Mouse (Mus musculus): Measurements from ENCODE around the gene 4930432M17Rik. TPM values are rescaled to one million over a fixed set of nuclear protein-coding genes. Genes with fewer than 3 reads are reported as not detected.

Gene 4930432M17Rik
- total and polyA plus RNA-seq, 3 experiments, result not detected

- H3K36me3 ChIP-seq (replicated peaks in 1 of 2; ENCODE audit: control insufficient read depth in 1 of 2, insufficient read depth in 1 of 2, low read length in 1 of 2), result no peaks in the 10 kb centered on the region
Observed at GRCm38 (mm10) chr3:121699401-121699800, 28.8 kb downstream of the 4930432M17Rik start.

GRCm38 (mm10) chr3:121699849-121700248 lies 29.3 kb downstream of the 4930432M17Rik start:
- H3K4me3 ChIP-seq (replicated peaks in 1 of 3; ENCODE audit: low read depth in 2 of 3, low read length in 2 of 3, poor library complexity in 1 of 3), result no peak overlapping the region

More at GRCm38 (mm10) chr3:121699401-121699800, 28.8 kb downstream of the 4930432M17Rik start:
- H3K79me2 ChIP-seq (replicated peaks; ENCODE audit: control insufficient read depth, extremely low read depth, insufficient read depth, poor library complexity, severe bottlenecking), result no peaks in the 10 kb centered on the region
- dilution Hi-C loops (cut with MboI; ENCODE audit: extremely low pct_ligation_motif_present, extremely low pct_unique_long_range_greater_than_20kb, low sequenced_read_pairs), result no loop called here
- no peak overlapping the region for H3K27ac ChIP-seq (ENCODE audit: insufficient read depth, low read depth)
- no peak overlapping the region for H3K4me2 ChIP-seq (ENCODE audit: insufficient read depth, low read depth, poor library complexity, severe bottlenecking)
- no peak for DNase-seq (ENCODE audit: extremely low read depth)
- no peak overlapping the region for H3K9ac ChIP-seq (ENCODE audit: insufficient read depth, low read depth)
- in situ Hi-C loops (cut with MboI; ENCODE audit: low pct_ligation_motif_present, low pct_unique_long_range_greater_than_20kb, low sequenced_read_pairs), result no loop called here
- H3K4me1 ChIP-seq (ENCODE audit: control insufficient read depth in 1 of 2, insufficient read depth in 2 of 2), result peaks cover 2 to 8% of the 10 kb centered on the region in 2 experiments; a peak in 2 of 4 replicates
- no peak overlapping the region for H3K4me3 ChIP-seq (replicated peaks in 1 of 3; ENCODE audit: low read depth in 2 of 3, low read length in 2 of 3, poor library complexity in 1 of 3)
- no peaks in the 10 kb centered on the region for H3K9me3 ChIP-seq (replicated peaks; ENCODE audit: low read length)
- no peaks in the 10 kb centered on the region for H3K27me3 ChIP-seq (replicated peaks)
- TF ChIP-seq KAT2A (IDR thresholded peaks at IDR 0.05; ENCODE audit: insufficient replicate concordance, low read length), result no peak
- TF ChIP-seq ETS1 (conservative IDR thresholded peaks at IDR 0.05; ENCODE audit: low read depth, low read length), result no peak
- TF ChIP-seq MXI1 (IDR thresholded peaks at IDR 0.05; ENCODE audit: low read depth, low read length), result no peak
- TF ChIP-seq MAFK (IDR thresholded peaks at IDR 0.05; ENCODE audit: insufficient replicate concordance, low read length), result no peak
- TF ChIP-seq POLR2A (IDR thresholded peaks at IDR 0.05; ENCODE audit: low read depth, low read length), result no peak
- no peak for TF ChIP-seq RAD21 (IDR thresholded peaks at IDR 0.05; ENCODE audit: low read depth, low read length)
- TF ChIP-seq RCOR1 (conservative IDR thresholded peaks at IDR 0.05; ENCODE audit: low read depth, low read length), result no peak
- no peak for TF ChIP-seq NELFE (IDR thresholded peaks at IDR 0.05; ENCODE audit: low read depth, low read length)
- no peak for TF ChIP-seq ZMIZ1 (IDR thresholded peaks at IDR 0.05; ENCODE audit: low read depth, low read length)
- TF ChIP-seq SMC3 (IDR thresholded peaks at IDR 0.05; ENCODE audit: low read depth, low read length), result no peak
- TF ChIP-seq UBTF (IDR thresholded peaks at IDR 0.05; ENCODE audit: low read depth, low read length), result no peak
- TF ChIP-seq ZKSCAN1 (IDR thresholded peaks at IDR 0.05; ENCODE audit: borderline replicate concordance, low read depth, low read length), result no peak
- TF ChIP-seq JUND (conservative IDR thresholded peaks at IDR 0.05; ENCODE audit: low read depth, low read length), result no peak

More at GRCm38 (mm10) chr3:121699849-121700248, 29.3 kb downstream of the 4930432M17Rik start:
- in situ Hi-C loops (cut with MboI; ENCODE audit: low pct_ligation_motif_present, low pct_unique_long_range_greater_than_20kb, low sequenced_read_pairs), result loop anchor here (25.0 kb wide), 1 partner anchor 388 kb away; no protein-coding TSS in a partner anchor
- Histone ChIP-seq H3K9me3 (replicated peaks; ENCODE audit: low read length) (no peaks in the 10 kb centered on the region), H3K4me2 (ENCODE audit: insufficient read depth, low read depth, poor library complexity, severe bottlenecking) (no peak overlapping the region), H3K79me2 (replicated peaks; ENCODE audit: control insufficient read depth, extremely low read depth, insufficient read depth, poor library complexity, severe bottlenecking) (no peaks in the 10 kb centered on the region), H3K9ac (ENCODE audit: insufficient read depth, low read depth) (no peak overlapping the region), H3K27ac (ENCODE audit: insufficient read depth, low read depth) (no peak overlapping the region), H3K36me3 (replicated peaks in 1 of 2; ENCODE audit: control insufficient read depth in 1 of 2, insufficient read depth in 1 of 2, low read length in 1 of 2) (no peaks in the 10 kb centered on the region), H3K4me1 (ENCODE audit: control insufficient read depth in 1 of 2, insufficient read depth in 2 of 2) (peaks cover 2 to 8% of the 10 kb centered on the region in 2 experiments; a peak in 2 of 4 replicates), H3K27me3 (replicated peaks) (no peaks in the 10 kb centered on the region)
- no peak for DNase-seq (ENCODE audit: extremely low read depth)
- dilution Hi-C loops (cut with MboI; ENCODE audit: extremely low pct_ligation_motif_present, extremely low pct_unique_long_range_greater_than_20kb, low sequenced_read_pairs), result no loop called here
- no peak for TF ChIP-seq ZMIZ1 (IDR thresholded peaks at IDR 0.05; ENCODE audit: low read depth, low read length)
- TF ChIP-seq MEF2A (IDR thresholded peaks at IDR 0.05; ENCODE audit: borderline replicate concordance, low read depth, low read length), result no peak
- no peak for TF ChIP-seq USF1 (IDR thresholded peaks at IDR 0.05; ENCODE audit: low read depth, low read length)
- TF ChIP-seq JUND (conservative IDR thresholded peaks at IDR 0.05; ENCODE audit: low read depth, low read length), result no peak
- TF ChIP-seq POLR2AphosphoS2 (IDR thresholded peaks at IDR 0.05; ENCODE audit: low read depth, low read length), result no peak
- TF ChIP-seq BHLHE40 (IDR thresholded peaks at IDR 0.05; ENCODE audit: low read depth, low read length), result no peak
- TF ChIP-seq NRF1 (IDR thresholded peaks at IDR 0.05; ENCODE audit: low read depth, low read length), result no peak
- TF ChIP-seq TCF12 (IDR thresholded peaks at IDR 0.05; ENCODE audit: low read depth, low read length), result no peak
- no peak for TF ChIP-seq KAT2A (IDR thresholded peaks at IDR 0.05; ENCODE audit: insufficient replicate concordance, low read length)
- TF ChIP-seq E2F4 (IDR thresholded peaks at IDR 0.05; ENCODE audit: insufficient replicate concordance, low read depth, low read length), result no peak
- TF ChIP-seq MAZ (IDR thresholded peaks at IDR 0.05; ENCODE audit: low read depth, low read length), result no peak
- no peak for TF ChIP-seq NELFE (IDR thresholded peaks at IDR 0.05; ENCODE audit: low read depth, low read length)

Measured in CH12.LX (cell line).